Mouse (Mus musculus): ENCODE data around the gene Tmem40.

Gene Tmem40

GRCm38 (mm10) chr6:115697739-115698558 lies 64.3 kb downstream of the Tmem40 start:
- DNase-seq = peak; percentile 34 to 41

- DNase-seq = no peak
These were observed 65.4 kb downstream of the Tmem40 start for GRCm38 (mm10) chr6:115696707-115697215.

- DNase-seq = no peak
These were observed 67.1 kb downstream of the Tmem40 start for GRCm38 (mm10) chr6:115695124-115695523.

GRCm38 (mm10) chr6:115694441-115694842 lies 67.8 kb downstream of the Tmem40 start:
- DNase-seq = peak; percentile 8 to 13

GRCm38 (mm10) chr6:115692963-115693730 lies 69.1 kb downstream of the Tmem40 start:
- DNase-seq = peak; percentile 55 to 57

- DNase-seq = no peak
These were observed 69.9 kb downstream of the Tmem40 start for GRCm38 (mm10) chr6:115692163-115692950.

- DNase-seq = no peak
These were observed 72.1 kb downstream of the Tmem40 start for GRCm38 (mm10) chr6:115690105-115690504.

GRCm38 (mm10) chr6:115688589-115688988 lies 73.6 kb downstream of the Tmem40 start:
- DNase-seq = no peak

- no peak for DNase-seq
These were observed 74.5 kb downstream of the Tmem40 start for GRCm38 (mm10) chr6:115687753-115688152.

GRCm38 (mm10) chr6:115684851-115685646 lies 77.2 kb downstream of the Tmem40 start:
- DNase-seq = no peak

GRCm38 (mm10) chr6:115684271-115684670 lies 77.9 kb downstream of the Tmem40 start:
- no peak for DNase-seq

GRCm38 (mm10) chr6:115681066-115681465 lies 81.1 kb downstream of the Tmem40 start:
- DNase-seq = no peak
